Mouse (Mus musculus) limb, embryonic 10.5 days (tissue): ENCODE results near the gene Smyd1. TPM values are rescaled to one million over a fixed set of nuclear protein-coding genes. Genes with fewer than 3 reads are reported as not detected.

Experiments used
- DNase-seq: peaks from one replicate; pipeline ENCODE4 v3.0.0-alpha.2; 2017; ENCODE audit warnings: low spot score
- H3K27ac ChIP-seq: fragments of 300-500 bp; sonication (generic); 2 replicates; pipeline ENCODE4 v1.5.1; 2016; ENCODE audit warnings: mild to moderate bottlenecking
- H3K27me3 ChIP-seq: fragments of 300-500 bp; sonication (generic); 2 replicates; pipeline ENCODE4 v1.6.1; 2016; ENCODE audit warnings: low read depth, mild to moderate bottlenecking; ENCODE audit not compliant: poor library complexity, severe bottlenecking
- H3K36me3 ChIP-seq: fragments of 300-500 bp; sonication (generic); 2 replicates; pipeline ENCODE4 v1.6.1; 2016; ENCODE audit warnings: mild to moderate bottlenecking, moderate library complexity
- H3K4me1 ChIP-seq: fragments of 300-500 bp; sonication (generic); 2 replicates; pipeline ENCODE4 v1.6.1; 2016
- H3K4me3 ChIP-seq: fragments of 300-500 bp; sonication (generic); 2 replicates; pipeline ENCODE4 v1.5.1; 2016; ENCODE audit warnings: mild to moderate bottlenecking, moderate library complexity
- H3K9me3 ChIP-seq: fragments of 300-500 bp; sonication (generic); replicated peaks from 2 replicates; pipeline ENCODE4 v1.6.1; 2016; ENCODE audit warnings: mild to moderate bottlenecking
- WGBS: fragments of 180-500 bp; shearing (Covaris S2); methylation state at CpG from one replicate; pipeline ENCODE4 v1.1.7; 2016; 5-methylcytosine and 5-hydroxymethylcytosine counted together
- polyA plus RNA-seq: library from polyadenylated mRNA; unstranded; fragments of >200 nt; fragmentation: Nextera tagmentation; extraction: Ambion mirVana; gene quantifications from 2 replicates; pipeline ENCODE4 v1.2.1, GENCODE M21; 2016

The Smyd1 gene
- polyA plus RNA-seq, 1 experiment from 2014 or later = 0.35 TPM

GRCm38 (mm10) chr6:71211917-71212316 lies 110.1 kb downstream of the Smyd1 start:
- Histone ChIP-seq H3K36me3 (no peaks in the 10 kb centered on the region), H3K9me3 (no peaks in the 10 kb centered on the region), H3K27me3 (no peaks in the 10 kb centered on the region), H3K27ac (no peak overlapping the region), H3K4me3 (no peak overlapping the region), H3K4me1 (peaks cover 8% of the 10 kb centered on the region)
- DNase-seq = no peak
- 73% methylated on average over 7 of the region's 7 CpGs for WGBS

GRCm38 (mm10) chr6:71208691-71209090 lies 113.3 kb downstream of the Smyd1 start:
- no peak overlapping the region for H3K4me3 ChIP-seq
- H3K27ac ChIP-seq = no peak overlapping the region
- no peak for DNase-seq
- peaks cover 12% of the 10 kb centered on the region for H3K4me1 ChIP-seq
- no peaks in the 10 kb centered on the region for H3K9me3 ChIP-seq
- no peaks in the 10 kb centered on the region for H3K27me3 ChIP-seq
- WGBS = 75% methylated on average over 2 of the region's 2 CpGs
- H3K36me3 ChIP-seq = no peaks in the 10 kb centered on the region

DNA sequence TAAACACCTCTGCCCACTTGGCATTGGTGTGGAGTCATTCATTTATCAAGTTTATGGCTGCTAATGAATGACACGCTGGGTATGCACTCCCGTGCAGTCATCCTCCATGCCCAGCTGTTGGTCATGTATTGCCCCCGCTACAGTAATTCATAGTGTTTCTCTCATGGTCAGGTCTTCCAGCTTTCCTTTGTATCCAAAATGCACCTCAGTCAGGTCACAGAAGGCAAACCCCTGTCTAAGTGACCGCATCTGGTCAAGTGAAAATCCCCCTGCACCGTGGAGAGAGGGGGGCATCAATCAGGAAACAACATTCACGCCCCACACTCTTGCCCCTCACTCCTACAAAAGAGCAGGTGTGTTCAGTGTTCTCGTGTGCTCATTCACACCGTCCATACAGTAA lies 117.9 kb downstream of the Smyd1 start:
- no peak for DNase-seq
- Histone ChIP-seq H3K27me3 (no peaks in the 10 kb centered on the region), H3K4me1 (peaks cover 22% of the 10 kb centered on the region; the same call in 1 of the 2 replicates), H3K4me3 (no peak overlapping the region), H3K9me3 (no peaks in the 10 kb centered on the region), H3K27ac (no peak overlapping the region), H3K36me3 (no peaks in the 10 kb centered on the region)
- WGBS = 88% methylated on average over 8 of the region's 8 CpGs

DNA sequence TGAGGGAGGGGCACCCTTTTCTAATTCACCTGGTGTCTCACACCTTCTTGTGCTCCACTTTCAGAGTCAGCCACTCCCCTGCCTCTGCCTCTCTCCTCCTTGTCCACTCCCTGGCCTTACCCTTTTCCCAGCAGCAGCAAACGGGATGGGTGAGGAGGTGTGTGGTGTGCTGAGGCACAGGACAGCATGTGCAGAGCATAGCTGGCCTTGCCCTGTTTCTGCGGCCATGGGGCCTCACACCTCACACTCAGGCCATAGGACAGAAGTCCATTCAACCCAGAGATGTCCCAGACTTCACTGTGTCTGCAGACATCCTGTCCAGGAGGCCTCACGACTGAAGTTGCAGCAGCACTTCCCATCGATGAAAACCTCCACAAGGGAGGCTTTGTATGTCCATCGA lies 118.4 kb downstream of the Smyd1 start:
- H3K9me3 ChIP-seq = no peaks in the 10 kb centered on the region
- H3K4me3 ChIP-seq = no peak overlapping the region
- DNase-seq = no peak
- no peak overlapping the region for H3K27ac ChIP-seq
- H3K36me3 ChIP-seq = no peaks in the 10 kb centered on the region
- H3K4me1 ChIP-seq = peaks cover 22% of the 10 kb centered on the region; the same call in 1 of the 2 replicates
- WGBS = 81% methylated on average over 5 of the region's 5 CpGs
- H3K27me3 ChIP-seq = no peaks in the 10 kb centered on the region

- 78% methylated on average over 5 of the region's 5 CpGs for WGBS
- no peak overlapping the region for H3K27ac ChIP-seq
- DNase-seq = no peak
Measured at GRCm38 (mm10) chr6:71201925-71202324, 120.1 kb downstream of the Smyd1 start.

GRCm38 (mm10) chr6:71199612-71200011 lies 122.4 kb downstream of the Smyd1 start, which contains the start of gene Fabp1:
Fabp1 (plus strand) TSS chr6:71199827.
- WGBS = 83% methylated on average over 4 of the region's 4 CpGs
- no peaks in the 10 kb centered on the region for H3K9me3 ChIP-seq
- no peak within 1 kb of the TSS for H3K27ac ChIP-seq
- peaks cover 22% of the 10 kb centered on the region; the same call in 1 of the 2 replicates for H3K4me1 ChIP-seq
- H3K27me3 ChIP-seq = no peaks in the 10 kb centered on the region
- H3K4me3 ChIP-seq = no peak within 1 kb of the TSS
- no peaks in the 10 kb centered on the region for H3K36me3 ChIP-seq
- no peak for DNase-seq

More at GRCm38 (mm10) chr6:71201925-71202324, 120.1 kb downstream of the Smyd1 start:
- Histone ChIP-seq H3K36me3 (no peaks in the 10 kb centered on the region), H3K9me3 (no peaks in the 10 kb centered on the region), H3K27me3 (no peaks in the 10 kb centered on the region), H3K4me1 (peaks cover 22% of the 10 kb centered on the region; the same call in 1 of the 2 replicates), H3K4me3 (no peak overlapping the region)

DNA sequence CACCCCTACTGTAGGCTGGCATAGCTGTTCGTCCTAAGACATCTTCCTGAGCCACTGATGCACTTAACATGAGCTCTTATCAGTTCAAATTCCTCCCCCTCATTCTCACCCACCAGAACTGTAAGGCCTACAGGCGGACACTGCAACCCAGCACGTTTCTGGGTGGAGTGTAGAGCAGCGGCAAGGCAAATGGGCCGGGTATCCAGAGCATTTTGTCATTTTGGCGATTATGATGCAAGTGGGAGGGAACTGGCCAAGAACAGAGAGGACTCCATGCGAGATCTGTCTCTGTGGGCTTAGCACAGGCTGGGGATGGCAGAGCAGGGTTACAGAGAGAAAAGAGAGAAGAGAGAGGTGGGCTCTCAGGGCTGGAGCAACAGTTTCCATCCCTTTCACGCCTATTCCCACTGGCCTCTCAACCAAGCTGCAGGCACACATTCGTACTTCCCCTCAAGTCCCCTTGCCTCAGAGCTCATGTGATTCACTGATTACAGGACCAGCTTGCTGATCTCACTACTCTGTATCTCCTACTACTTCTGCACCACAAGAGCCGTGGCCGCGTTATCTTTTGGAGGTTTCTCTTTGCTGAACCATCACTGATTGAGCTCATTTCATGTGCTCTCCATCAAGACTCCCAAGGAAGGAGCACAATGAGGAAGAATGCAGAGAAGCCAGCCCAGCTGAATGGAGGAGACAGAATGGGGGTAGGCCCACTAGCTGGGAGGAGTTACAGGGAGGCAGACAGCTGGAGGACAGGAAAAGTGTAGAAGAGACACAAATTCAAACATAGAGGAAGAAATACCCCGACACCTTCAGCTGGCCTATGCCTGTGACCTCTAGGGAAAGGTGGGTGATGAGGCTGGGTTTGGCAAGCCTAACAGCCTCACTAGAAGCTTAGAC lies 124.1 kb downstream of the Smyd1 start:
- H3K27ac ChIP-seq = no peak overlapping the region
- peaks cover 11% of the 10 kb centered on the region; the same call in 1 of the 2 replicates for H3K4me1 ChIP-seq
- no peak for DNase-seq
- 86% methylated on average over 13 of the region's 13 CpGs for WGBS
- no peaks in the 10 kb centered on the region for H3K9me3 ChIP-seq
- H3K36me3 ChIP-seq = no peaks in the 10 kb centered on the region
- no peak overlapping the region for H3K4me3 ChIP-seq
- no peaks in the 10 kb centered on the region for H3K27me3 ChIP-seq

- no peaks in the 10 kb centered on the region for H3K4me1 ChIP-seq
Measured at GRCm38 (mm10) chr6:71196107-71196506, 125.9 kb downstream of the Smyd1 start.

GRCm38 (mm10) chr6:71193151-71193740 lies 128.8 kb downstream of the Smyd1 start:
- Histone ChIP-seq H3K36me3 (no peaks in the 10 kb centered on the region), H3K27me3 (no peaks in the 10 kb centered on the region), H3K9me3 (no peaks in the 10 kb centered on the region), H3K27ac (no peak overlapping the region), H3K4me3 (no peak overlapping the region), H3K4me1 (0 out of 2 replicates have a peak, but pooled peaks cover 6% of the 10 kb centered on the region)
- WGBS = 84% methylated on average over 6 of the region's 6 CpGs
- no peak for DNase-seq

More at GRCm38 (mm10) chr6:71196107-71196506, 125.9 kb downstream of the Smyd1 start:
- no peaks in the 10 kb centered on the region for H3K9me3 ChIP-seq
- no peak overlapping the region for H3K27ac ChIP-seq
- no peaks in the 10 kb centered on the region for H3K36me3 ChIP-seq
- H3K4me3 ChIP-seq = no peak overlapping the region
- no peak for DNase-seq
- no peaks in the 10 kb centered on the region for H3K27me3 ChIP-seq

GRCm38 (mm10) chr6:71190501-71190900 lies 131.5 kb downstream of the Smyd1 start:
- H3K4me3 ChIP-seq = no peak overlapping the region
- no peaks in the 10 kb centered on the region for H3K36me3 ChIP-seq
- WGBS = 81% methylated on average over 2 of the region's 2 CpGs
- no peaks in the 10 kb centered on the region for H3K27me3 ChIP-seq
- DNase-seq = no peak
- H3K27ac ChIP-seq = no peak overlapping the region
- H3K9me3 ChIP-seq = no peaks in the 10 kb centered on the region
- 0 out of 2 replicates have a peak, but pooled peaks cover 6% of the 10 kb centered on the region for H3K4me1 ChIP-seq

GRCm38 (mm10) chr6:71189578-71189977 lies 132.5 kb downstream of the Smyd1 start:
- no peaks in the 10 kb centered on the region for H3K36me3 ChIP-seq
- no peak for DNase-seq
- H3K27ac ChIP-seq = no peak overlapping the region
- no peaks in the 10 kb centered on the region for H3K9me3 ChIP-seq
- WGBS = 15% methylated on average over 1 of the region's 1 CpGs
- no peak overlapping the region for H3K4me3 ChIP-seq
- H3K4me1 ChIP-seq = 0 out of 2 replicates have a peak, but pooled peaks cover 6% of the 10 kb centered on the region
- H3K27me3 ChIP-seq = no peaks in the 10 kb centered on the region

- no peaks in the 10 kb centered on the region for H3K9me3 ChIP-seq
- 85% methylated on average over 7 of the region's 7 CpGs for whole genome bisulfite sequencing
- 0 out of 2 replicates have a peak, but pooled peaks cover 6% of the 10 kb centered on the region for H3K4me1 ChIP-seq
- no peak for DNase-seq
- no peaks in the 10 kb centered on the region for H3K36me3 ChIP-seq
- no peaks in the 10 kb centered on the region for H3K27me3 ChIP-seq
- H3K27ac ChIP-seq = no peak overlapping the region
- H3K4me3 ChIP-seq = no peak overlapping the region
Measured at GRCm38 (mm10) chr6:71184941-71185604, 137.0 kb downstream of the Smyd1 start.

DNA sequence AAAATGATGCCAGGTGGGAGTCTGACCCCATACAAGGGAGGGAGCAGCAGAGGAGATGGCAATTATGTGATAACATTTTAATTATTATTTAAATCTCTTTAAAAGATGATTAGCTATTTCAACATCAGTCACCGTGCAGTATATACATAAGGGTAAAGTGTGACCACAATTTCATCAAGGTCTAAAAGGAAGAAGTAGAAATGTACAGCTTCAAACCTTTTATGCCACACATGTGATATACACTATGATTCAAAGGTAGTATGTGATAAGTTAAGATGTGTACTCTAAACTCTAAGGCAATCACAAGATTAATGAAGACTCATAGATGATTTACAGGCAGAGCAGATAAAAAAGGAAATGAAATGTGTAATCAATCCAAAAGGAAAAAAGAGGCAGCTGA lies 141.4 kb downstream of the Smyd1 start:
- no peak for DNase-seq

More for the DNA sequence above, 141.4 kb downstream of the Smyd1 start:
- Histone ChIP-seq H3K4me1 (no peaks in the 10 kb centered on the region), H3K9me3 (no peaks in the 10 kb centered on the region), H3K27me3 (no peaks in the 10 kb centered on the region), H3K36me3 (no peaks in the 10 kb centered on the region), H3K4me3 (no peak overlapping the region), H3K27ac (no peak overlapping the region)
- 86% methylated on average over 1 of the region's 1 CpGs for WGBS
